Mouse (Mus musculus): Measurements from ENCODE around the gene Gsdma.
"Not testable (repeated sequence)": the region's sequence is repeated elsewhere in the genome, so short reads cannot be mapped to it uniquely, and the experiment has no call there.

Gsdma gene

DNA sequence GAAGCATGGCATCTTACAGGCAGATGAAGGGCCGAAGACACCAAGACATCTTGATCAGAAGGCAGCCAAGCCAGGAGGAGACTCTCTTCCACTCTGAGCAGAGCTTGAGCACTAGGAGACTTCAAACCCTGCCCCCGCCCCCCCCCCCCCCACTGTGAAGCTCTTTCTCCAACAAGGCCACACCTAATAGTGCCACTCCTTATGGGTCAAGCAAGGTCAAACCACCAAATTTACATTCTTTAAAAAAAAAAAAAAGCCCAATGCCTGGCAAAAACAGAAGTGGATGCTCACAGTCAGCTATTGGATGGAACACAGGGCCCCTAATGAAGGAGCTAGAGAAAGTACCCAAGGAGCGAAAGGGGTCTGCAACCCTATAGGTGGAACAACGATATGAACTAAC is 16.4 kb downstream of the Gsdma start:
- DNase-seq (ENCODE audit: low read depth, low spot score), result not testable (repeated sequence)

DNA sequence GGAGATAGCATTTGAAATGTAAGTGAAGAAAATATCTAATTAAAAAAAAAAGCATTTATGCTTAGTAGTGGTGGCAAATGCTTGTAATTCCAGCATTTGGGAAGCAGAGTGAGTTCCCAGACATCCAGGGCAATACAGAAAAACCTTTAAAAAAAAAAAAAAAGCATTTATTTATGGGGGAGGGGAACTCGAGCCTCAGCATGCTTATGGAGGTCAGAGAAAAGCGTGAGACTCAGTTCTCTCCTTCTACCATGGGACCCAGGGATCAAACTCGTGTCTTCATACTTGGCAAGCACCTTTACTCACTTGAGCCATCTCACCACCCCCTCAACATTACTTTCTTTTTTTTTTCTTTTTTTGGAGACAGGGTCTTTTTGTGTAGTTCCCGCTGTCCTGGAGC is 17.0 kb downstream of the Gsdma start:
- no peak for DNase-seq (ENCODE audit: low read depth, low spot score)

DNA sequence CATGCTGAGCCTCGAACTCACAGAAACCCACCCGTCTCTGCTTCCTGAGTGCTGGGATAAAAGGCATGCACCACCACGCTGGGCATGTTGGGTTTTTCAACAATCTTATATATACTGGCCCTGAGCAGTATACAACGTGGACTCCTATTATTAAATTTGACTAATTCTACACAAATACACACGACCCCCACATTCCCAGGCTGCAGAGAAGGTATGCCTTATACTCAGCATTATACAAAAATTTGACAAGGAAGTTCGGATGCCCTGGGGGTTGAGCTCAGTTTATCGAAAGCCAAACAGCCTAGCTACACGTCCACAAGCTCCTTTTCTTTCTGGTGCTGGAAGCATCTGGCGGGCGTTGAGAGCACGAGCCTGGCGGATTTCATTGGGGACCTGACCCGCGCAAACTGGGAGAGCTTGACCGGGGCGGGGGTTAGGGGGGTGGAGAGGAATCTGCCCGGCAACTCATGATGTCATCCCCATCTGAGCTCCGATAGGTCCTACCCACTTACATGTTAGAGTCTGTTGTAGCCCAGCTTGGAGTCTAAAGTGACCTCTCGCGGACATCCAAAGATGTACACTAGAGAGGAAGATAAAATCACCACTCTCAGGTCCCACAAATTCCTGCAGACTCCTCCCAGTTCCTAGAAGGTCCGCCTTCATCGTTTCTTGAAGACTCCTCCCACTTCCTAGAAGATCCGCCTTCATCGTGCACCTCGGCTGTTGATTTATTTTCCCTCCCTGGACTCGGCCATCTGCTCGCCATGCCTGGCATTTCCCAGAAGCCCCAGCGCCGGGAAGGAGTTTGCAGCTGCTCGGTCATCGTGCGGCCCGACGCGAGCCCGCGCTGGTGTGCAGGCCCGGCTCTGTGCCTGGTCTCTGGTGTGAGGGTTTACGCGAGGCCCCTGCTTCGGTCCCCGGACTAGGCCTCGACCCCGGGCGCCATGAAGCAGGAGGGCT is 17.9 kb downstream of the Gsdma start, which contains the start of gene Psmd3:
Psmd3 (plus strand) TSS at position 769 of the 960 bp plus-strand sequence.
- DNase-seq (ENCODE audit: low read depth, low spot score), result peak; percentile 98

DNA sequence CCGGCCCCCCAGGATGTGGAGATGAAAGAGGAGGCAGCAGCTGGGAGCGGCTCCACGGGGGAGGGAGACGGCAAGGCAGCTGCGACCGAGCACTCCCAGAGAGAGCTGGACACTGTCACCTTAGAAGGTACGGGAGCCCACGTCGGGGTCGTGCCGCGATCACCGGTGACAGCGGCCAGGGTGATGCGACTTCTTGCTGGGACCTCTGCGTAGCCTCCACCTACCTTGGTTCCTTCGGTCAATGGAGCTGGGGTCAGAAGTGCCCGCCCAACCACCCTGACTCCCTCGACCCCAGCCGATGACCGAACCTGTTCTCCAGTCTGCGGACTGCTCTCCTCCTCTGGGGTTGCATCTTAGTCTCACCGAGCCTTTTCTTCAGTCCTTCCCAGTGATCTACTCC is 18.7 kb downstream of the Gsdma start:
- DNase-seq (ENCODE audit: low read depth, low spot score), result peak; percentile 27

DNA sequence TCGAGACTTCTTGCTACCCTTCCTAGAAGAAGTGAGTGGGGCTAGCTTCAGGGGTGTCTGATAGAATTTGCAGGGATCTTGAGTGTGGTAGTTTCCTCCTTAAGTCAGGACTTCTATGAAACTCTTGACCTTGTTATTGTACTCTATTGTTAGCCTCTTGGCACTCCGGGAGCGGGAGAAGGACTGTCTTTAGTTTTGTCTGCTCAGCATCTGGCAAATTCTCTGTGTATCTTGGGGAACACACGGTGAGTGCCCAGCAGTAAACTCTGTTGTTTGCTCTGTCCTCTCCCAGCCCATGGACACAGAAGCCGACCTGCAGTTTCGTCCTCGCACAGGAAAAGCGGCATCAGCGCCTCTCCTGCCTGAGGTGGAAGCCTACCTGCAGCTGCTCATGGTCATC is 21.5 kb downstream of the Gsdma start:
- no peak for DNase-seq (ENCODE audit: low read depth, low spot score)

- DNase-seq (ENCODE audit: low read depth, low spot score), result no peak
Observed at GRCm38 (mm10) chr11:98686976-98687375, 22.8 kb downstream of the Gsdma start.

DNA sequence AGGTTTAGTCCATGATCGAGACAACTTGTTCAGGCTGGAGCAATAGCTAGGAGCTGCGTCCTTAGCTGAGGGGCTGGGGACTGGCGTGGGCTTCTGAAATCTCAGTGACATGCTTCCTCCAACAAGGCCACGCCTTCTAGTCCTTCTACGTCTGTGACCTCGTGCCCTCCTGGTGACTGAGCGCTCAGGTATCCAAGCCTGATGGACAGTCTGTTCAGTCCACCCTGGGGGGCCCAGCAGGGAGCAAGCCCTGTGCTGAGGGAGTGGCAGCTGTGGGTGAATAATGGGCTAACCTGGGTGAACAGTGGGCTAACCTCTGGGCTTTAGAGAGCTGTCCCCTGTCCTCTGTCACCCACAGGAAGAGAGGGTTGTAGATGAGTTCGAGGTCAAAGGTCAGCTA is 23.9 kb downstream of the Gsdma start:
- no peak for DNase-seq (ENCODE audit: low read depth, low spot score)

- no peak for DNase-seq (ENCODE audit: low read depth, low spot score)
Observed at GRCm38 (mm10) chr11:98693201-98693600, 29.1 kb downstream of the Gsdma start.

GRCm38 (mm10) chr11:98693746-98694145 is 29.6 kb downstream of the Gsdma start:
- no peak for DNase-seq (ENCODE audit: low read depth, low spot score)

- no peak for DNase-seq (ENCODE audit: low read depth, low spot score)
Observed at GRCm38 (mm10) chr11:98694301-98694700, 30.1 kb downstream of the Gsdma start.

DNA sequence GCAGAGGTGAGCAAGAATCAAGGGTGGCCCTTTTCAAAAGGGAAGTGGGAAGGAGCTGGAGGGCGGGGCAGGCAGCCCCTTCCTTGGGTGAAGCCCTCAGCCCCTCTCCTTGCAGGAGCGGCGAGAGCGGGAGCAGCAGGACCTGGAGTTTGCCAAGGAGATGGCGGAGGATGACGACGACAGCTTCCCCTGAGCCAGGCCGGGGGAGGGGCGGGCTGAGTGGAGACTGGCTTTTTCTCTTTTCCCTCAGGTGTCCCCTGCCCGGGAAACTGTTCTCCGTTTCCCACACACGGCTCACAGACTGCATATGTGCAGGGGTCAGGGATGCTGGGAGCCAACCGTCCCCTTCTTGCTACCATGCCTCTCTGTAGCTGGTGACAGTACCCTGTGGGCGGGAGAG is 31.3 kb downstream of the Gsdma start:
- no peak for DNase-seq (ENCODE audit: low read depth, low spot score)

GRCm38 (mm10) chr11:98696454-98697216 is 32.5 kb downstream of the Gsdma start:
- DNase-seq (ENCODE audit: low read depth, low spot score), result no peak

- DNase-seq (ENCODE audit: low read depth, low spot score), result no peak
Observed at GRCm38 (mm10) chr11:98697225-98697624, 33.1 kb downstream of the Gsdma start.

DNA sequence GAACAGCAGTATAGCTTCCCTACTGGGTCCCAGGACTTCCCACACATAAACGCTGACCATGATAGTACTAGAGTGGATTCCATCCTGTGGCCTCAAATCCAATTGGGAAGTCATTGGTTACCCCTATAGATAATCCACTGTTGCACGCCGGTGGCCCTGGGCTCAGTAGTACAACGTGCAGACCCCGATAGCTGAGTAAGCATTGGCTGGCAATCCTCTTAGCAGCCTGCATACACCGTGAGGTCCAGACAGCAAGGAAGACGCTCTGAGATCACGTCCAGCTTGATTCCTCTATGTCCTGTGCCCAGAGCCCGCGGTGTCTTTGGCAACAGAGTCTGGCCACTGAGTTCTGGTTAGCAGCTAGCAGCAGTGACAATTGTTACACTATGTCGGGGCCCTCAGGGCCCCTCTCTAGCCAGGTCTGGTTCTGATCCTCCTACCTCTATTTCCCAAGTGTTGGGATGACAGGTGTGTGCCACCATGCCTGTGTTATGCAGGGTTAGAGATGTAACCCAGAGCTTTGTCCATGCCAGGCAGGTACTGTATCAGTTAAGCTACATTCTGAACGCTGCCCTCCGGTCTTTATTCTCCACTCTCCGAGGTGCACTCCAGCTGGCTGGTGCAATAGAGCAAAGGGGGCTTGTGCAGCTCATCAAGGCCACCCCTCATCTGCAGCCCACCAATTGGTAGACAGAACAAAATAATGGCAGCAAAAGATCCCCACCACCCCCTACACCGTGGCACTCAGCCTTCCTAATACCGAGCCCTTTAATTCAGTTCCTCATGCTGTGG is 34.9 kb downstream of the Gsdma start:
- no peak for DNase-seq (ENCODE audit: low read depth, low spot score)

- DNase-seq (ENCODE audit: low read depth, low spot score), result peak; percentile 54
Observed at GRCm38 (mm10) chr11:98699911-98700310, 35.8 kb downstream of the Gsdma start.

DNA sequence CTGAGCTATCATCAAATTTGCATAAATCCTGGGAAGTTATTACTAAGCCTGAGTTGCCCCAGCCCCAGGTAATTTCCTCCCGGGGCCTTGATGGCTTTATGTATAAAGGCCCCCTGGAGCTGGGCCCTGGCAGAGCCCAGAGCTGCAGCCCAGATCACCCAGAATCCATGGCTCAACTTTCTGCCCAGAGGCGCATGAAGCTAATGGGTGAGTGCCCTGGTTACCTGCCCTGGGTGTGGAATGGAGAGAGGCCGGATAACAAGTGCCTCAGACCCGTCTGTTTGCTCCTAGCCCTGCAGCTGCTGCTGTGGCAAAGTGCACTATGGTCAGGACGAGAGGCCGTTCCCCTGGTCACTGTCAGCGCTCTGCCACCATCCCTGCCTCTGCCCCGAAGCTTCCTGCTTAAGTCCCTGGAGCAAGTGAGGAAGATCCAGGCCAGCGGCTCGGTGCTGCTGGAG is 37.1 kb downstream of the Gsdma start, which contains the start of gene Csf3:
Csf3 (plus strand) TSS at position 51 of the 458 bp plus-strand sequence.
- no peak for DNase-seq (ENCODE audit: low read depth, low spot score)

GRCm38 (mm10) chr11:98702323-98702722 is 38.2 kb downstream of the Gsdma start:
- no peak for DNase-seq (ENCODE audit: low read depth, low spot score)

GRCm38 (mm10) chr11:98705021-98705420 is 40.9 kb downstream of the Gsdma start:
- DNase-seq (ENCODE audit: low read depth, low spot score), result no peak

- DNase-seq (ENCODE audit: low read depth, low spot score), result no peak
Observed at GRCm38 (mm10) chr11:98707401-98708281, 43.5 kb downstream of the Gsdma start.

GRCm38 (mm10) chr11:98708282-98708956 is 44.3 kb downstream of the Gsdma start:
- no peak for DNase-seq (ENCODE audit: low read depth, low spot score)
